Mouse (Mus musculus): ENCODE results near the gene Defb25. TPM values are rescaled to one million over a fixed set of nuclear protein-coding genes. Genes with fewer than 3 reads are reported as not detected.

The Defb25 gene
- polyA plus RNA-seq, 1 experiment from 2014 or later: 24.4 TPM

DNA sequence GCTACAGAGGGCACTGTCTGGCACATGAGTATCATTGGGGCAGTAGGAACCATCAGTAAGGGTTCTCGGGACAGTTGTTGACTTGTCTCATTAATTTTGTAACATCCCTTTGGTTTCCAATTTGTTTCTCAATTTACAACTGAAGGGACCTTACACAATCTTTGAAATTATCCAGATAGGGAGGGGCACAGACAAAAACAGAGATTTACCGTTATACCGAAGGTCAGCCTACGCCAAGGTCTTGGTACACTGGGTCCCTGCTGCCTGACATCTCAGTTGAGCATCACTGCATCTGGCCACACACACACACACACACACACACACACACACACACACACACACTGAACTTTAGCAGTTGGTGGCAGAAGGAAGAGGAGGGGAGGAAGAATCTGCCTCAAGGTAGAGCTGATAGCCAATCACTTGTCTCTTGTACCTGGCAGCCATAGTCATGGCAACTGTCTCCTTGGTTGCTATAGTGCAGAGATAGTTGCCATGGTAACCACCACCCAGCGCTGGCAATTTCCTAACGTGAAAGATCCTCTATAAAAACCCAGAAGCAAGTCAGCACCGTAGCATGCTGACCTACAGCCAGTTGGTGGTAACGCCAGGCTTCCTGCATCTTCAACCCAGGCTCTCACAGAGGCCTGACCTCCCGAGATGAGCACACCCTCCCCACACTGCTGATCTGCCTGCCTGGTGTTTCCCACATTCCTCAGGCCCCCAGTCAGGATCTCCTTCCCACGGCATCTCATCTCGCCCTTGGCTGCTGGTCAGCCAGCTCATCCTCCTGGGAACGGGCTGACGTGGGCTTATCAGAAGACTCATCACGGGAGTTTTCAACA, 31.2 kb upstream of the Defb25 start:
- peaks cover 14% of the 10 kb centered on the region for H3K4me1 ChIP-seq (ENCODE audit: insufficient read depth, low read length)
- H3K27ac ChIP-seq (ENCODE audit: low read length): no peak overlapping the region
- H3K9ac ChIP-seq (replicated peaks; ENCODE audit: low read length): no peak overlapping the region
- no peaks in the 10 kb centered on the region for H3K9me3 ChIP-seq (ENCODE audit: low read length)
- H3K36me3 ChIP-seq (ENCODE audit: insufficient read depth, low read length): no peaks in the 10 kb centered on the region
- no peak overlapping the region for H3K4me3 ChIP-seq (ENCODE audit: low read length)
- H3K4me2 ChIP-seq (replicated peaks; ENCODE audit: low read depth, low read length): no peak overlapping the region
- 42% methylated on average over 14 of the region's 14 CpGs for WGBS
- ATAC-seq (ENCODE audit: low FRiP score, low TSS enrichment): no peak
- H3K27me3 ChIP-seq (ENCODE audit: insufficient read depth, low read length): no peaks in the 10 kb centered on the region

DNA sequence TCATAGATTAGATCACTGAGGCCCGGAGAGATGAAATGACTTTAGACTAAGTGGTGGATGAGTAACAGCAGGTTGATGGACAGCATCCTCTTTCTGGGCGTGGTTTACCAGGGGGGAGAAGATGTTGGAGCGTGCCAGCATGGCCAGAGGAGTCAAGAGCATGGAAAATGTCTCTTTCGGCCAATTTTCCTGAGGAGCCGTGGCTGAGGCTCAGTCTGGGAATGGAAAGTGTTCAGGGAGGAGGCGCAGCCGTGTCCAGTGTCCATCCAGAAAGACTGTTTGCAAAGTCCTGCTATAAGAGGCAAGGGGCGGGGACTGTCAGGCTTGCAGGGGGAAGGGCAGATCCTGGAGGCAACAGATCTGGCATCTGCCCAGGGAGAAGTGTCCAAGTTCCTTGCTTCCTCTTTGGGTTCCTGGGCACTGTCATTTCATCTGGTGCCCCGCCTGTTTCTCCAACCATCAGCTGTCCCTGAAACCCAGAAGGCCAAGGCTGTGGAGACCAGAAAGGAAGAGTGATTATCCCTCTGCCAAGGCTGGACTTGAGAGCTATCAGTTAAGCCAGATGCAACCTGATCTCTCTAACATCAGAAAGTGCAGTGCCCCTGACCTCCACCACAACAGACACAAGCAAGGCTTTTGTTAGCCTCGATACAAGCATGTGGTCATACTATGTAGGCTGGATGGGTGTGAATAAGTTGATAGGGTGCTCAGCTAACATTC, 30.2 kb upstream of the Defb25 start:
- H3K4me1 ChIP-seq (ENCODE audit: insufficient read depth, low read length): peaks cover 14% of the 10 kb centered on the region
- no peak overlapping the region for H3K4me2 ChIP-seq (replicated peaks; ENCODE audit: low read depth, low read length)
- ATAC-seq (ENCODE audit: low FRiP score, low TSS enrichment): no peak
- no peak overlapping the region for H3K9ac ChIP-seq (replicated peaks; ENCODE audit: low read length)
- no peak overlapping the region for H3K27ac ChIP-seq (ENCODE audit: low read length)
- no peak overlapping the region for H3K4me3 ChIP-seq (ENCODE audit: low read length)
- no peaks in the 10 kb centered on the region for H3K36me3 ChIP-seq (ENCODE audit: insufficient read depth, low read length)
- 56% methylated on average over 10 of the region's 10 CpGs for WGBS
- no peaks in the 10 kb centered on the region for H3K9me3 ChIP-seq (ENCODE audit: low read length)
- no peaks in the 10 kb centered on the region for H3K27me3 ChIP-seq (ENCODE audit: insufficient read depth, low read length)

DNA sequence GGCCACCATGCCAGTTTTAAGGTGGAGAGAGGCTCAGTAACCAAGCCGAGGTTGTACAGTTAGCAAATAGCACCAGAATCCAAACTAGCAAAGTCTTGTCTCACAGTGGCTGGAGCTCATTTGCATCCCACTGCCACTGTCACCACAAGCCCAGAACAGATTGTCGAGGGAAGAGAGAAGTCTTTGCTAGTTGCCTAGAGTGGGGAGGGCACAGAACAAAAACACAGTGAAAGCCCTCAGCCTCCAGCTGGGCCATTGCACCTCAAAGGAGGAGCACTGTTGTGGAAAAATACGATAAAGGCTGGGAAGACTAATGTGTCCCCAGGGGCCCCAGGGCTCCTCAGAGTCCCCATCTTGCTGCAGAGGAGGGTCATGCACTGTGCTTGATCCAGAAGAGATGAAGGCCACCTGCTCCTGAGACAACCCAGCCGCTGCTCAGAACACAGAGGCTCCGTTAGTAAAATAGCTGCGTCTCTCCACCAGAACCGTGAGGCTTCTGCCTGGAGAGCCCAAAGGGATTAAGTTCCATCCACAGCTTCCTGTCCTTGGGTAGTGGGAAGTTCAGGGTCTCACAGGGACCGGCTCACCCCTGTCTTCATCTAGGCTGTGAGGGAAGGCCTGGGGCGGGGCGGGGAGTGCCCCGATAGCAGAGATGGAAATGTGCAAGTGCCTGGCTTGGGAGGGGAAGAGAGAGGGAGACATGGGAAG, 16.7 kb upstream of the Defb25 start:
- Histone ChIP-seq H3K4me2 (replicated peaks; ENCODE audit: low read depth, low read length) (0 out of 2 replicates have a peak overlapping the region, but pooled peaks have one; percentile 3), H3K9ac (replicated peaks; ENCODE audit: low read length) (peak overlapping the region; percentile 54; the same call in 1 of the 2 replicates), H3K9me3 (ENCODE audit: low read length) (no peaks in the 10 kb centered on the region), H3K4me1 (ENCODE audit: insufficient read depth, low read length) (peaks cover 51% of the 10 kb centered on the region), H3K27me3 (ENCODE audit: insufficient read depth, low read length) (no peaks in the 10 kb centered on the region), H3K27ac (ENCODE audit: low read length) (peak overlapping the region; percentile 99), H3K36me3 (ENCODE audit: insufficient read depth, low read length) (no peaks in the 10 kb centered on the region), H3K4me3 (ENCODE audit: low read length) (no peak overlapping the region)
- ATAC-seq (ENCODE audit: low FRiP score, low TSS enrichment): peak; percentile 81
- WGBS: 6% methylated on average over 11 of the region's 11 CpGs

DNA sequence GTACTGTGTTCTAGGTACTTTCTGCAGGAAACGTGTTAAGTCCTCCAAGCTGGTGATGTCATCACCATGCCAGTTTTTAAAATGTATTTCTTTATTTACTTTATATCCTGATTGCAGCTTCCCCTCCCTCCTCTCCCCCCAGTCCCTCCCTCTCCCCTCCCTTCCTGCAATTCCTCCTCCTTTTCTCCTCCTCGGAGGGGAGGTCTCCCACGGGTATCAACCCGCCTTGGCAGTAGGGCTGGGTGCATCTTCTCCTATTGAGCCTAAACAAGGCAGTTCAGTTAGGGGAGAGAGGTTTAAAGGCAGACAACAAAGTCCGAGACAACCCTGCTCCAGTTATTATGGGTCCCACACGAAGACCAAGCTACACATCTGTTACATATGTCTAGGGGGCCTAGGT, 16.0 kb upstream of the Defb25 start:
- H3K9me3 ChIP-seq (ENCODE audit: low read length): no peaks in the 10 kb centered on the region
- ATAC-seq (ENCODE audit: low FRiP score, low TSS enrichment): no peak
- WGBS: 38% methylated on average over 6 of the region's 6 CpGs
- H3K4me1 ChIP-seq (ENCODE audit: insufficient read depth, low read length): peaks cover 56% of the 10 kb centered on the region
- H3K27me3 ChIP-seq (ENCODE audit: insufficient read depth, low read length): no peaks in the 10 kb centered on the region
- peaks cover under 1% of the 10 kb centered on the region; the same call in 1 of the 2 replicates for H3K36me3 ChIP-seq (ENCODE audit: insufficient read depth, low read length)
- H3K27ac ChIP-seq (ENCODE audit: low read length): peak overlapping the region; percentile 99
- H3K9ac ChIP-seq (replicated peaks; ENCODE audit: low read length): no peak overlapping the region
- no peak overlapping the region for H3K4me2 ChIP-seq (replicated peaks; ENCODE audit: low read depth, low read length)
- H3K4me3 ChIP-seq (ENCODE audit: low read length): no peak overlapping the region

DNA sequence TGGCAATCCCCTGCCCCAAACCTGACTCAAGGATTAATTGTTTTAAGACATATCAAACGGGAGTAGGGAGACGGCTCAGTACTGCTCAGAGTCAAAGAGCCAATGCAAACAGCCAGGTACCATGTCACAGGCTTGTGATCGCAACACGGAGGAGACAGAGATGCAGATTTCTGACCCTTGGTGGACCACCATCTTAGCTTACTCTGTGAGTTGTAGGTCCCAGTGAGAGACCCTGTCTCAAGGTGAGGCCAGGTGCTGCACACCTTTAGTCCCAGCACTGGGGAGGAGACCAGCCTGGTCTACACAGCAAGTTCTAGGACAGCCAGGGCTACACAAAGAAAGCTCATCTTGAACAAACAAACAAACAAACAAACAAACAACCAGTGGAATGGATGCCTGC, 14.5 kb upstream of the Defb25 start:
- 32% methylated on average over 4 of the region's 4 CpGs for WGBS
- ATAC-seq (ENCODE audit: low FRiP score, low TSS enrichment): no peak
- peaks cover 71% of the 10 kb centered on the region for H3K4me1 ChIP-seq (ENCODE audit: insufficient read depth, low read length)
- H3K27me3 ChIP-seq (ENCODE audit: insufficient read depth, low read length): no peaks in the 10 kb centered on the region
- H3K4me2 ChIP-seq (replicated peaks; ENCODE audit: low read depth, low read length): no peak overlapping the region
- H3K9me3 ChIP-seq (ENCODE audit: low read length): no peaks in the 10 kb centered on the region
- 0 out of 2 replicates have a peak overlapping the region, but pooled peaks have one; percentile 50 for H3K9ac ChIP-seq (replicated peaks; ENCODE audit: low read length)
- H3K36me3 ChIP-seq (ENCODE audit: insufficient read depth, low read length): peaks cover 5% of the 10 kb centered on the region; the same call in 1 of the 2 replicates
- H3K4me3 ChIP-seq (ENCODE audit: low read length): no peak overlapping the region
- H3K27ac ChIP-seq (ENCODE audit: low read length): peak overlapping the region; percentile 99

DNA sequence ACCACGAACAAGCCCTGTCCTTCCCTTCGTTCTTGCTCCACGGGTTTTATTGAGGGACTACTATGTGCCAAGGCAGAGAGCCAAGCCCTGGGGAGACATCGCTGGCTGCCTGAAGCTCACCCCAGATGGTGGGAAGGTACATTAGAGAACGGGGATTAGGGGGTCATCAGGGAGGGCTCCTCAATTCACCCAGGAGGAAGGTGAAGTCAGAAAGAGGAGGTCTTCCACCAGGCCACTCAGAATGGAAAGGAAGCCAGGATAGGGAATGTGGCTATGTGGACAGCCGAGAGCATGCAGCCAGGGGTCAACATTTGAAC, 14.1 kb upstream of the Defb25 start:
- peak overlapping the region; percentile 99 for H3K27ac ChIP-seq (ENCODE audit: low read length)
- ATAC-seq (ENCODE audit: low FRiP score, low TSS enrichment): no peak
- peak overlapping the region; percentile 50; the same call in 1 of the 2 replicates for H3K9ac ChIP-seq (replicated peaks; ENCODE audit: low read length)
- no peak overlapping the region for H3K4me3 ChIP-seq (ENCODE audit: low read length)
- WGBS: 29% methylated on average over 6 of the region's 6 CpGs
- peaks cover 75% of the 10 kb centered on the region for H3K4me1 ChIP-seq (ENCODE audit: insufficient read depth, low read length)
- H3K36me3 ChIP-seq (ENCODE audit: insufficient read depth, low read length): peaks cover 5% of the 10 kb centered on the region; the same call in 1 of the 2 replicates
- H3K27me3 ChIP-seq (ENCODE audit: insufficient read depth, low read length): no peaks in the 10 kb centered on the region
- no peak overlapping the region; the same call in 1 of the 2 replicates for H3K4me2 ChIP-seq (replicated peaks; ENCODE audit: low read depth, low read length)
- H3K9me3 ChIP-seq (ENCODE audit: low read length): no peaks in the 10 kb centered on the region

DNA sequence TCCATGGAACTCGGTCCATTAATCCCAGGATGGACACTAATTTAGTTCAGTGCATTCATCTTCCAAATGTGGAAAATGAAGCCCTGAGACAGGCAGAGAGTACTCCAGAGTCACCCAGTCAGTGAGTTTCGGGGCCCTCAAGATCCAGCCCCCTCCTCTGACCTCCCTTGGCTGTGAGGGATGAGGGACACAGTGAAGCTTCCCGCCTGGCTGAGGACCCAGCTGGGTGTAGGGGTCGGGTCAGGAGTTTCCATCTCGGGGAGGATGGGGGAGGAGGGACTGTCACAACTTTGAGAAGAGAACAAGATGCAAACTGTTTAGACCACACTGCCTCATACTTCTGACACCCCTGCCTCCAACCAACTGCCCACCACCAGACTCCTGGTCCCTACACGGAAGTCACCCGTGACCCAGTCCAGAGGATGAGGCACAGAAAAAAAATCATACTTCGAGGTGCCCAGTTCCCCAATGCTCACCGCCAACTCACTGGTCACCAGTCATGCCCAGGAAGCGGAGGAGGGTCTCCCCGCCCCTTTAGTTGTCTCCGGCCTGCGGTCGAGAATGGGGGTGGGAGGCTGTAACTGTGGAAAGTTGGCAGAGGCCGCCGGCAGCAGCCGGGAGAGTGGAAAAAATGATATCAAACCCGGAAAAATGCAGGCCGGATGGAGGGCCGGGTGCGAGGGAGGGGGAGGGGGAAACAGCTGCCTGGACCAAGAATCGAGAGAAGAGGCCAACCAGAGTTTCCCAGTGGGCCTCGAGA, 13.6 kb upstream of the Defb25 start:
- peak overlapping the region; percentile 50 for H3K9ac ChIP-seq (replicated peaks; ENCODE audit: low read length)
- peak overlapping the region; percentile 13; the same call in 1 of the 2 replicates for H3K4me3 ChIP-seq (ENCODE audit: low read length)
- H3K27me3 ChIP-seq (ENCODE audit: insufficient read depth, low read length): no peaks in the 10 kb centered on the region
- H3K4me2 ChIP-seq (replicated peaks; ENCODE audit: low read depth, low read length): peak overlapping the region; percentile 35
- H3K4me1 ChIP-seq (ENCODE audit: insufficient read depth, low read length): peaks cover 81% of the 10 kb centered on the region
- H3K9me3 ChIP-seq (ENCODE audit: low read length): no peaks in the 10 kb centered on the region
- H3K27ac ChIP-seq (ENCODE audit: low read length): peak overlapping the region; percentile 99
- peak; percentile 78 for ATAC-seq (ENCODE audit: low FRiP score, low TSS enrichment)
- peaks cover 9% of the 10 kb centered on the region; the same call in 1 of the 2 replicates for H3K36me3 ChIP-seq (ENCODE audit: insufficient read depth, low read length)
- WGBS: 22% methylated on average over 23 of the region's 23 CpGs

DNA sequence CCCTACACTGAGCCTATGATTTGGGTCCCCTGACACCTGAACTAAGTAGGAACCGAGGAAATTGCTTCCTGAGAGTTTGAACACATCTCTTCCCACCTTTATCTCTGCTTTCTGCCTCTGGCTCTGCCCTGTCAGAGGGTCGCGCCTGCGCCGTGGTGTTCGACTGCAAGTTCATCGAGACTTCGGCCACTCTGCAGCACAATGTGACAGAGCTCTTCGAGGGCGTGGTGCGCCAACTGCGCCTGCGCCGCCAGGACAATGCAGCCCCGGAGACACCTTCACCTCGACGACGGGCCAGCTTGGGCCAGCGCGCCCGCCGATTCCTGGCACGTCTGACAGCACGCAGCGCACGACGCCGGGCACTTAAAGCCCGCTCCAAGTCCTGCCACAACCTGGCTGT, 11.5 kb upstream of the Defb25 start:
- Histone ChIP-seq H3K27ac (ENCODE audit: low read length) (peak overlapping the region; percentile 99), H3K4me3 (ENCODE audit: low read length) (no peak overlapping the region), H3K27me3 (ENCODE audit: insufficient read depth, low read length) (no peaks in the 10 kb centered on the region), H3K4me1 (ENCODE audit: insufficient read depth, low read length) (peaks cover 85% of the 10 kb centered on the region), H3K9me3 (ENCODE audit: low read length) (no peaks in the 10 kb centered on the region), H3K4me2 (replicated peaks; ENCODE audit: low read depth, low read length) (no peak overlapping the region), H3K36me3 (ENCODE audit: insufficient read depth, low read length) (peaks cover 21% of the 10 kb centered on the region), H3K9ac (replicated peaks; ENCODE audit: low read length) (no peak overlapping the region)
- ATAC-seq (ENCODE audit: low FRiP score, low TSS enrichment): no peak
- 85% methylated on average over 29 of the region's 29 CpGs for WGBS

DNA sequence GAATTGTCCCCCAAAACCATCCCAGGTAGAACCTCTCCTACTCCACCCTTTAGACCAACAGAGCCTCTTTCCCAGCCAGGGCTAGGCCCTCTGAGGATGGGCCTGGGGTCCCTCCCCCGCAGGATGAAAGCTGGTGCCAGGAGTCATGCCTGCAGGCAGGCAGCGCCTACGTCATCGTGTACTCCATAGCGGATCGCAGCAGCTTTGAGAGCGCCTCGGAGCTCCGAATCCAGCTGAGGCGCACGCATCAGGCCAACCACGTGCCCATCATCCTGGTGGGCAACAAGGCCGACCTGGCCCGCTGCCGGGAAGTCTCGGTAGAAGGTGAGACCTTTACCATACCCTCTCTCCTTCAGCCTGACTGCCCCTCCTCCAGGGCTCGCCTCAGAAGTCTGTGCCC, 10.5 kb upstream of the Defb25 start:
- Histone ChIP-seq H3K27me3 (ENCODE audit: insufficient read depth, low read length) (peaks cover under 1% of the 10 kb centered on the region; the same call in 1 of the 2 replicates), H3K27ac (ENCODE audit: low read length) (peak overlapping the region; percentile 76), H3K9ac (replicated peaks; ENCODE audit: low read length) (peak overlapping the region; percentile 53), H3K4me3 (ENCODE audit: low read length) (peak overlapping the region; percentile 6; the same call in 1 of the 2 replicates), H3K4me2 (replicated peaks; ENCODE audit: low read depth, low read length) (no peak overlapping the region), H3K9me3 (ENCODE audit: low read length) (no peaks in the 10 kb centered on the region), H3K36me3 (ENCODE audit: insufficient read depth, low read length) (peaks cover 21% of the 10 kb centered on the region), H3K4me1 (ENCODE audit: insufficient read depth, low read length) (peaks cover 86% of the 10 kb centered on the region)
- 43% methylated on average over 17 of the region's 17 CpGs for WGBS
- ATAC-seq (ENCODE audit: low FRiP score, low TSS enrichment): no peak

Data from kidney, embryonic 16.5 days (tissue).